Mouse (Mus musculus): ENCODE data around the gene Sdhb. TPM values are rescaled to one million over a fixed set of nuclear protein-coding genes. Genes with fewer than 3 reads are reported as not detected.

The Sdhb gene
- polyA plus RNA-seq, 1 experiment from 2014 or later = 242 TPM

DNA sequence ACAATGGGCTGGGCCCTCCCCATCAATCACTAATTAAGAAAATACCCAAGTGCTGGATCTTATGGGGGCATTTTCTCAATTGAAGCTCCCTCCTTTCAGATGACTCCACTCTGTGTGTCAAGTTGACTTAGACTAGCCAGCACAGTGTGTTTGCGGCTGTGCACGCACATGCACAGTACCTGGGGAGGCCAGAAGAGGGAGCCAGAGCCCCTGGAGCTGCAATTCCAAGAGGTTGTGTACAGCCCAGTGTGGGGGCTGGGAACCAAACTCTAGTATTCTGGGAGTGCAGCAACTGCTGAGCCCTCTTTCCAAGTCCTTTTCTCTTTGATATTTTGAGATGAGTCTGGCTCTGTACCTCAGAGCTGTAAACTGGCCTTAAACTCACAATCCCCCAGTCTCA lies 20.6 kb downstream of the Sdhb start:
- no peak for DNase-seq
- 85% methylated on average over 2 of the region's 2 CpGs for WGBS (ENCODE audit: insufficient replicate concordance)

DNA sequence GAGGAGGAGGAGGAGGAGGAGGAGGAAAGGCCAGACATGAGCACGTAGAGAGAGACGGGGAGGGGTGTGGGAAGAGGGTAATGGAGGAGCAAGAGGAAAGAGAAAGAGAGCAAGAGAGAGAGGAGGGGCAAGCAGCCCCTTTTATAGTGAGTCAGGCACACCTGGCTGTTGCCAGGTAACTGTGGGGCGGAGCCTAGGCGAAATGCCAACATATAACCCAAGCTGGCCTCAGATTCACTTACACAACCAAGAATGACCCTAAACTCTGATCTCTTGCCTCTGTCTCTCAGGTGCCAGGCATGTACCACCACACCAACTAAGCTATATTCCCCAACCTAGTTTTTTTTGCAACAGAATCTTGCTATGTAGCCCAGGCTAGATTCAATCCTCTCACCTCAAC lies 21.8 kb downstream of the Sdhb start:
- 0 out of 2 replicates have a peak overlapping the region, but pooled peaks have one; percentile 22 for H3K9ac ChIP-seq
- peaks cover 40% of the 10 kb centered on the region for H3K4me1 ChIP-seq (replicated peaks)
- DNase-seq (no peak), ATAC-seq (ENCODE audit: low read depth) (no peak)
- no peak overlapping the region for H3K4me3 ChIP-seq (replicated peaks)
- peak overlapping the region; percentile 10; the same call in 1 of the 2 replicates for H3K4me2 ChIP-seq
- WGBS (ENCODE audit: insufficient replicate concordance) = 47% methylated on average over 4 of the region's 4 CpGs
- H3K27ac ChIP-seq = peak overlapping the region; percentile 70
- H3K27me3 ChIP-seq = no peaks in the 10 kb centered on the region
- H3K36me3 ChIP-seq = peaks cover 26% of the 10 kb centered on the region
- H3K9me3 ChIP-seq (replicated peaks) = peaks cover 3% of the 10 kb centered on the region; the same call in 1 of the 2 replicates

More for the DNA sequence above, 20.6 kb downstream of the Sdhb start:
- H3K4me2 ChIP-seq = no peak overlapping the region
- peaks cover 3% of the 10 kb centered on the region; the same call in 1 of the 2 replicates for H3K9me3 ChIP-seq (replicated peaks)
- no peak overlapping the region for H3K9ac ChIP-seq
- no peak for ATAC-seq (ENCODE audit: low read depth)
- peaks cover 42% of the 10 kb centered on the region for H3K4me1 ChIP-seq (replicated peaks)
- H3K36me3 ChIP-seq = peaks cover 30% of the 10 kb centered on the region
- no peak overlapping the region for H3K27ac ChIP-seq
- no peak overlapping the region for H3K4me3 ChIP-seq (replicated peaks)
- H3K27me3 ChIP-seq = no peaks in the 10 kb centered on the region

DNA sequence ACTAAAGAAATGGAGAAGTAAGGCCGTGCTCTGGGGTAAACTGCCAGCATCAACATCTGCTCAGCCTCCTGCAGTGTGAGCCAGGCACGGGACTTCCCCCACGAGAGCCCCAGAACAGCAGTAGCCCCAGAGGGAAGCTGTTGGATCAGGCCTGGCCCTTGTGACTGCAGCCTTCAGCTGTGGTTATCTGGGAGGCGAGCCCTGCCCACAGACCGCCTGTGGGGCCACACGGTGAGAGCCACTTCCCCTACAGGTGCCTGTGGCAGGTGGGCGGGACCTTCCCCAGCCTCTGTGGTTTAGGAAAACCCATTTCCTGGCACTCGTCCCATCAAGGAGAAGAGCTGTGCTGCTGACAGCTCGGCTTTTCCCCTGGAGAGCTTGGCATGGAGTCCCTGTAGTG lies 22.4 kb downstream of the Sdhb start:
- H3K9me3 ChIP-seq (replicated peaks) = peaks cover 3% of the 10 kb centered on the region; the same call in 1 of the 2 replicates
- peaks cover 40% of the 10 kb centered on the region for H3K4me1 ChIP-seq (replicated peaks)
- H3K4me3 ChIP-seq (replicated peaks) = no peak overlapping the region
- peak overlapping the region; percentile 10; the same call in 1 of the 2 replicates for H3K4me2 ChIP-seq
- peak overlapping the region; percentile 70 for H3K27ac ChIP-seq
- whole genome bisulfite sequencing (ENCODE audit: insufficient replicate concordance) = 7% methylated on average over 9 of the region's 9 CpGs
- ATAC-seq (ENCODE audit: low read depth) = peak; percentile 37; the same call in 1 of the 2 replicates
- H3K9ac ChIP-seq = peak overlapping the region; percentile 22; the same call in 1 of the 2 replicates
- peaks cover 20% of the 10 kb centered on the region for H3K36me3 ChIP-seq
- DNase-seq = peak; percentile 50
- H3K27me3 ChIP-seq = no peaks in the 10 kb centered on the region

DNA sequence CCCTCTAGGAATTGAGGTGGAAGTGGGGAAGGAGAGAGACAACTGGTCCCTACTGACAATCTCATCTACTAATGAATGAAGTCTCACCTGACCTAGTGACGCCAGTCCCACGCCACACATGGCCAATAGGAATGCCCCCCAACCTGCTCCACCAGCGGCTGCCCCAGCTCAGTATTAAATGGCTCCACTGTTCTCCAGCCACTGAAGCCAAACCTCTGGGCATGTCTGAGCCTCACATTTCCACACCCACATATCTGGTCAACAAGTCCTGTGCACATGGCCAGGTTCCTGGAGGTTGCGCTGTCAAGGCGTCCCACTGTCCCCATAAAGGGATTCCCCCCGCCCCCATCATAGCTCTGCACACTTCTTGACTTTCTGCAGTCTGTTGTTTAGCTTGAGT lies 23.5 kb downstream of the Sdhb start:
- no peak overlapping the region for H3K27ac ChIP-seq
- H3K4me1 ChIP-seq (replicated peaks) = peaks cover 46% of the 10 kb centered on the region
- H3K36me3 ChIP-seq = peaks cover 9% of the 10 kb centered on the region
- no peak overlapping the region for H3K4me2 ChIP-seq
- no peak overlapping the region for H3K9ac ChIP-seq
- peaks cover 3% of the 10 kb centered on the region; the same call in 1 of the 2 replicates for H3K9me3 ChIP-seq (replicated peaks)
- DNase-seq = no peak
- no peaks in the 10 kb centered on the region for H3K27me3 ChIP-seq
- no peak overlapping the region for H3K4me3 ChIP-seq (replicated peaks)
- WGBS (ENCODE audit: insufficient replicate concordance) = 80% methylated on average over 6 of the region's 6 CpGs
- no peak for ATAC-seq (ENCODE audit: low read depth)

DNA sequence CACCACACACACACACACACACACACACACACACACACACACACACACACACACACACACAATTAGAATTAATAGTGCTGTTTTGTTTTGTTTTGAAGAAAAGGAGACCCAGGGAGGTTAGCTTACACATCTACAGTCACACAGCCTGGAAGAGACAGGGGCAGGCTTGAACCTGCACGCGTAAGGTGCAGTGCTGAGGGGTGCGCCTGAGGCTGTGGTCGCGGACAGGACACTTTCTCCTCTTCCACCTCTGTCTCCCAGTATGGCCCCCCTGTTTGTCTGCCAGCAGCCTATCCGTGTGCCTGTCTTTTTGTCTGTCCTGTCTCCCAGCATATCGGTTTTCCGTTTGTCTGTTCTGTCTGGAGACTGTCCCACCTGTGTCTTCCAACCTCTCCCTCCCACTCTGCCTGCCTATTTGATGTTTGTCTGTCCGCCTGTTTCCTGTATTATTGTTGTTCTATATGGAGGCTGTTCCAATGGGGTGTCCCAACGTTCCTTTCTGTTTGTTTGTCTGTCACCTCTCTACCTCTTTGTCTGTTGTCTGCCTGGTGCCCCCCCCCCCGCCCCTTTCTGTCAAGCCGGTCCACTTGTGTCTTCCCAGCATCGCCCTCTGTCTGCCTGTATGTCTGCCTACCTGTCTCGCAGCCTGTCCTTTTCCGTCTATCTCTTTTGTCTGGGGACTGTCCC lies 25.2 kb downstream of the Sdhb start:
- H3K4me3 ChIP-seq (replicated peaks) = peak overlapping the region; percentile 75
- H3K4me1 ChIP-seq (replicated peaks) = peaks cover 48% of the 10 kb centered on the region
- ATAC-seq (ENCODE audit: low read depth) (no peak; the same call in 1 of the 2 replicates), DNase-seq (no peak)
- no peaks in the 10 kb centered on the region for H3K27me3 ChIP-seq
- no peak overlapping the region for H3K27ac ChIP-seq
- no peaks in the 10 kb centered on the region for H3K36me3 ChIP-seq
- H3K4me2 ChIP-seq = peak overlapping the region; percentile 98
- WGBS (ENCODE audit: insufficient replicate concordance) = 25% methylated on average over 15 of the region's 15 CpGs
- H3K9me3 ChIP-seq (replicated peaks) = peaks cover 3% of the 10 kb centered on the region; the same call in 1 of the 2 replicates
- H3K9ac ChIP-seq = peak overlapping the region; percentile 83

DNA sequence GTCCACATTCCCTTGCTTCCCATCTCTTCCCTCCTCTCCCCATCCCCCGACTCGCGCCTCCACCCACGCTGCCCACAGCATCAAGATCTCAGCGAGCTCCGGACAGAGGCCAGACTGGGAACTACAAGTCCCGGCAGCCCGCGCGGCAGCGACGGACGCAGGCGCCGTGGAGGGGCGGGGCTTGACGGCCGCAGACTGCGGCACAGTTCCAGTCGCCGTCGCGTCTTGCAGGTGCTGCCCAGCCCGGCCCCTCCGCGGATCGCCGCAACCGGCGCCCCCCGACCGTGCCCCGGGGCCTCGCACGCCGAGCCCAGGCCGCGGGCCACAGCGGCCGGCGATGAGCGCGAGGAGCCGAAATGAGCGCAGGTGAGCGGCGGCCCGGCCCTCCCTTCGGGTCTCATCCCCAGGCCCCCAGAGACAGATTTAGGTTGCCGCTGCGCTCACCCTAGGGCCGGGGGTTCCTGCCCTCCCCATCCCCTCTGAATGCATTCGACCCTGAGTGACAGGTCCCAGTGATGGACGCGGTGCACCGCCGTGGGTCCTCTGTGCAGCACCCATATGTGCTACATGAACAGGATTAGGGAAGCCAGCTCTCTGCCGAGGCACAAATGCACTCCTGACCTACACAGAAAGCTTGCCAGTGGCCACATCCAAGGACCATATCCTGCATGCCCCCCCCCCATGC lies 25.9 kb downstream of the Sdhb start, which contains the start of gene Atp13a2:
TSS of gene Atp13a2 (plus strand) at position 163 of the 685 bp plus-strand sequence.
- Histone ChIP-seq H3K4me2 (peak within 1 kb of the TSS; percentile 98), H3K36me3 (no peaks in the 10 kb centered on the region), H3K9ac (peak within 1 kb of the TSS; percentile 83), H3K27ac (peak within 1 kb of the TSS; percentile 57), H3K4me3 (replicated peaks) (peak within 1 kb of the TSS; percentile 75), H3K4me1 (replicated peaks) (peaks cover 53% of the 10 kb centered on the region), H3K27me3 (no peaks in the 10 kb centered on the region), H3K9me3 (replicated peaks) (no peaks in the 10 kb centered on the region)
- DNase-seq (peak; percentile 82), ATAC-seq (ENCODE audit: low read depth) (peak; percentile 84)
- under 1% methylated on average over 58 of the region's 58 CpGs for WGBS (ENCODE audit: insufficient replicate concordance)

DNA sequence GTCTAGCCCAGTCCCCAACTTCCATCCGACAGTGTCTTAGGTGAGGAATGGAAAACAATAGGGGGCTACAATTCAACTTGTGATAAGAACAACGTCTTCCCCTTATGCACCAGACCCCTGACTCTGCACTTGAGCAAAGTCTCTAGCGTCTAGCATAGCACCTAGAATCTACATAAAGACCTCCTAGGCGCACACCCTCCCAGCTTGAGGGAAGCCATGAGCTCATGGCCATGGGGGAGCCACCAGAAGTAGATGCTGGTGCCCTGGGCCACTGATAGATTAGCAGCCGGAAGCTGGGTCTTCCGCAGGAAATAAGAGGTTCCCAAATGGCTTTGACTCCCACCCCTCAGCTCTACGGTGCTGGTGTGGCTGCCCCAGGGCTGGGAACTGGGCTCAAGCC lies 26.5 kb downstream of the Sdhb start:
- H3K4me1 ChIP-seq (replicated peaks) = peaks cover 53% of the 10 kb centered on the region
- H3K27ac ChIP-seq = peak overlapping the region; percentile 57
- H3K9me3 ChIP-seq (replicated peaks) = no peaks in the 10 kb centered on the region
- H3K9ac ChIP-seq = peak overlapping the region; percentile 83
- no peaks in the 10 kb centered on the region for H3K27me3 ChIP-seq
- H3K4me3 ChIP-seq (replicated peaks) = peak overlapping the region; percentile 75
- peak; percentile 19; the same call in 1 of the 2 replicates for ATAC-seq (ENCODE audit: low read depth)
- peak overlapping the region; percentile 98 for H3K4me2 ChIP-seq
- H3K36me3 ChIP-seq = 0 out of 2 replicates have a peak, but pooled peaks cover under 1% of the 10 kb centered on the region
- WGBS (ENCODE audit: insufficient replicate concordance) = 8% methylated on average over 7 of the region's 7 CpGs
- DNase-seq = no peak

DNA sequence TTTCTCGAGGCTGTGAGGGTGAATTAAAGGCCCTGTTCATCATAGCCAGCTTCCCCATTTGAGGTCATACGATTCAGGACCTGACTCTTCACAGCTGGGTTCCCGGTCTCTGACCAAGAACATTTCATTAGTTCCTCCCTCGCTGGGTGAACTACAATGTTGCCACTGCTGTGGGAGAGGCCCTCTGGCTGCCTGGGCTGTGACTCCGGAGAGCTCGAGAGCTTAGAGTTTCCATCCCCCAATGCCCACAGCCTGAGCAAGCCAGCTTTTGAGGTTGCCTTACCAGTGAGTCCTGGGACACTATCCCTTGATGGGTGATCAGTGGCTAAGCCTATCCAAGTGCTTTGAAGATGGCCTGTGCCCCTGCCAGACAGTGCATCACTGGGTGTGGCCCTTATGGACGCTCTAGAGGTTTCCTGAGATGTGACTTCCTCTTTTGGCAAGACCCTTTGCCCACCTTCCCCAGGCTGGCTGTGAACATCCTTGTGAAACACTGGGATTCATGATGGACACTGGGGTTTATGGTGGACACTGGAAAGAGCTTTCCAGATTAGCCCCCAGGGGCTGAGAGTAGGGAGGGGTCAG lies 27.8 kb downstream of the Sdhb start:
- no peak for ATAC-seq (ENCODE audit: low read depth)
- H3K27ac ChIP-seq = peak overlapping the region; percentile 34; the same call in 1 of the 2 replicates
- peaks cover 10% of the 10 kb centered on the region for H3K36me3 ChIP-seq
- peak overlapping the region; percentile 39; the same call in 1 of the 2 replicates for H3K9ac ChIP-seq
- H3K4me1 ChIP-seq (replicated peaks) = peaks cover 42% of the 10 kb centered on the region
- 27% methylated on average over 7 of the region's 7 CpGs for WGBS (ENCODE audit: insufficient replicate concordance)
- H3K9me3 ChIP-seq (replicated peaks) = no peaks in the 10 kb centered on the region
- 0 out of 2 replicates have a peak overlapping the region, but pooled peaks have one; percentile 11 for H3K4me3 ChIP-seq (replicated peaks)
- peak overlapping the region; percentile 98 for H3K4me2 ChIP-seq
- no peak for DNase-seq
- no peaks in the 10 kb centered on the region for H3K27me3 ChIP-seq

DNA sequence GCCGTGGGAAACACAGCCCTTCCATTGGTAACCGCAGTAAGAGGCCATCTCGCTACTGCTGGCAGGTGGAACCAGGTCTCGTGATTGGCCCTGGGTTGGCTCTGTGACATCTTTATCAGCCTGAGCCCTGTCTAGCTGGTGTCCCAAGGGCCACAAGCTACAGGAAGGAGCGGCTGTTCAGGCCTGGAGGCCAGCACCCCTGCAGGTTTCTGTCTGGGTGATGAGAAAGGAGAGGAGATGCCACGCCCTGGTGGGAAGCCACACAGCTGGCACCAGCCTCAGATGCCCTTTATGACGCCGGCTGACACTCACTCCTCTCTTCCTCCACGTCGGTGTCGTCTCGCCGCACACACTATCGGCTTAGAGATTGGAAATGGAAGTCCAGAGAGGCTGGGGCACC lies 28.4 kb downstream of the Sdhb start:
- H3K9ac ChIP-seq = no peak overlapping the region
- 71% methylated on average over 14 of the region's 14 CpGs for WGBS (ENCODE audit: insufficient replicate concordance)
- H3K4me1 ChIP-seq (replicated peaks) = peaks cover 41% of the 10 kb centered on the region

DNA sequence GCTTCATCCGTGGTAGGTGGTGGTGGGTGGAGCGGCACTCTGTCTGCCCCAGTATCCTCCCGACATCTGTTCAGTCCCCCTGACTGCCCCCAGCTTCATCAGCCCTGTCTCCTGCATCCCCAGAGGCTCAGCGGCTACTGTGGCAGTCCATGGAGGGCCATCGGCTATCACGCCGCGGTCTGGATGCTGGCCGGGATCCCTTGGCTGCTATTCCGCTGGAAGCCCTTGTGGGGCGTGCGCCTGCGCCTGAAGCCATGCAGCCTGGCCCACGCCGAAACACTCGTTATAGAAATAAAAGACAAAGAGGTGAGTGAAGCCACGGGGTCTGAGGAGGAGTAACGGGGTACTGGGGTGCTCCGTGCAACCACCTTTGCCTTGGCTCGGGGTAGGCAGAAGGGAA lies 31.2 kb downstream of the Sdhb start:
- ATAC-seq (ENCODE audit: low read depth) (no peak), DNase-seq (no peak)
- peaks cover 40% of the 10 kb centered on the region for H3K4me1 ChIP-seq (replicated peaks)
- no peak overlapping the region for H3K9ac ChIP-seq
- H3K4me2 ChIP-seq = no peak overlapping the region
- H3K9me3 ChIP-seq (replicated peaks) = no peaks in the 10 kb centered on the region
- H3K27me3 ChIP-seq = no peaks in the 10 kb centered on the region
- H3K36me3 ChIP-seq = peaks cover 43% of the 10 kb centered on the region
- no peak overlapping the region for H3K27ac ChIP-seq
- no peak overlapping the region for H3K4me3 ChIP-seq (replicated peaks)
- 85% methylated on average over 20 of the region's 20 CpGs for WGBS (ENCODE audit: insufficient replicate concordance)

More for the DNA sequence above, 28.4 kb downstream of the Sdhb start:
- ATAC-seq (ENCODE audit: low read depth) (no peak), DNase-seq (no peak)
- Histone ChIP-seq H3K36me3 (peaks cover 16% of the 10 kb centered on the region), H3K27ac (peak overlapping the region; percentile 34; the same call in 1 of the 2 replicates), H3K9me3 (replicated peaks) (no peaks in the 10 kb centered on the region), H3K4me3 (replicated peaks) (no peak overlapping the region), H3K27me3 (no peaks in the 10 kb centered on the region), H3K4me2 (0 out of 2 replicates have a peak overlapping the region, but pooled peaks have one; percentile 98)

DNA sequence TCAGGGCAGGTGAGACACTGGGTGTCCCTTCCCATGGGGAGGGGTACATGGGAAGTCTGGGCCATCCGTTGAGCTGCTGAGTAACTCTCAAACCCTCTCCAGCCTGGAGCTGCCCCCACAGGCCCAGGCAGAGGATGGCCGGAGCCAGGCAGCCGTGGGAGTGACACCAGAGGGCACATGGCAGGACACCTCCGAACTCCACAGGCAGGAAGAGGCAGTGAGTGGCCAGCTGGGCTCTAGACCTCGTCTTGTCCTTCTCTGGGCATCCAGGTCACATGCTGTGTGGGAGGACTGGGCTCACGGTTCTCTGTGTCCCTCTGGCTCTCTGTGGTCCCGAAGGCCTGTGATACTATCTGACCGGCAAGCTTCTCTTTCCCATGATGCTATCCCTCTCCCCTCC lies 32.8 kb downstream of the Sdhb start:
- H3K36me3 ChIP-seq = peaks cover 47% of the 10 kb centered on the region
- no peak overlapping the region for H3K4me2 ChIP-seq
- 71% methylated on average over 8 of the region's 8 CpGs for WGBS (ENCODE audit: insufficient replicate concordance)
- H3K27me3 ChIP-seq = no peaks in the 10 kb centered on the region
- DNase-seq (no peak), ATAC-seq (ENCODE audit: low read depth) (no peak)
- H3K27ac ChIP-seq = no peak overlapping the region
- H3K4me3 ChIP-seq (replicated peaks) = no peak overlapping the region
- no peaks in the 10 kb centered on the region for H3K9me3 ChIP-seq (replicated peaks)
- peaks cover 28% of the 10 kb centered on the region for H3K4me1 ChIP-seq (replicated peaks)
- no peak overlapping the region for H3K9ac ChIP-seq

Measured in liver, embryonic 13.5 days (tissue).